Mouse (Mus musculus) bone marrow macrophage, adult 2 months (primary cell): Measurements from ENCODE around the gene Ano10.

Experiments used
- CTCF ChIP-seq: IDR thresholded peaks from 2 replicates; pipeline ENCODE4 v1.5.1; 2012; ENCODE audit warnings: low read depth, mild to moderate bottlenecking, low read length, moderate library complexity
- POLR2A ChIP-seq: IDR thresholded peaks from 2 replicates; pipeline ENCODE4 v1.6.1; 2012; ENCODE audit warnings: mild to moderate bottlenecking, low read depth, low read length, borderline replicate concordance

DNA sequence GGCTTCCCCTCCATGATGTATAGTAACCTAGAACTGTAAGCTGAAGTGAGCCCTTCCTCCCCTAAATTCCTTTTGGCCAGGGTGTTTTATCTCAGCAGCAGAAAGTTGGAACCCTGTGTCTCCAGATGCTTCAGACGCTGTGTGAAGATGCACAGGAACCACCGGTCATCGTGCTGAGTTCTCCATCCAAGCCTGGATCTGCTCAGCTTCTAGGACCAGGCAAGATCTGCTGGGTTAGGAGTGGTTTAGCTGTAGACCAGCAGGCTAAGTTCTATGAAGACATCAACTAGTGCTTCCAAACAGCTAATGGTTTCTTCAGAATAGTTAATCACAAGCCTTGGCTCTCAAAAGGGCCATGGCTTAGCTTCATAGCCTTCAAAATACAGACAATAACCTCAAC, 6.7 kb downstream of the Ano10 start:
- TF ChIP-seq POLR2A: no peak
- TF ChIP-seq CTCF: no peak
